Mouse (Mus musculus) intestine, postnatal 0 days (tissue): ENCODE results near the gene Prm2. TPM values are rescaled to one million over a fixed set of nuclear protein-coding genes. Genes with fewer than 3 reads are reported as not detected.

ENCODE experiments used
- ATAC-seq: fragments of 200-750 bp; cut with Nextera tagmentation; 2 replicates; pipeline ENCODE4 v1.8.0; 2017; ENCODE audit warnings: mild to moderate bottlenecking, moderate TSS enrichment, moderate library complexity
- H3K27ac ChIP-seq: fragments of 300-500 bp; sonication (generic); 2 replicates; pipeline ENCODE4 v1.5.1; 2014; ENCODE audit warnings: mild to moderate bottlenecking, low read depth, low read length, moderate library complexity
- H3K27me3 ChIP-seq: fragments of 300-500 bp; sonication (generic); replicated peaks from 2 replicates; pipeline ENCODE4 v1.6.1; 2014; ENCODE audit warnings: low read length, mixed read lengths; ENCODE audit not compliant: control insufficient read depth, insufficient read depth
- H3K36me3 ChIP-seq: fragments of 300-500 bp; sonication (generic); 2 replicates; pipeline ENCODE4 v1.6.1; 2014; ENCODE audit warnings: mild to moderate bottlenecking, moderate library complexity; ENCODE audit not compliant: control insufficient read depth, insufficient read depth
- H3K4me1 ChIP-seq: fragments of 300-500 bp; sonication (generic); replicated peaks from 2 replicates; pipeline ENCODE4 v1.6.1; 2014; ENCODE audit warnings: antibody characterized with exemption, low read length, mixed read lengths; ENCODE audit not compliant: control insufficient read depth, insufficient read depth
- H3K4me2 ChIP-seq: fragments of 300-500 bp; sonication (generic); replicated peaks from 2 replicates; pipeline ENCODE4 v1.6.1; 2014; ENCODE audit warnings: low read depth, mild to moderate bottlenecking, moderate library complexity
- H3K4me3 ChIP-seq: fragments of 300-500 bp; sonication (generic); 2 replicates; pipeline ENCODE4 v1.5.1; 2014; ENCODE audit warnings: low read depth, low read length
- H3K9ac ChIP-seq: fragments of 300-500 bp; sonication (generic); 2 replicates; pipeline ENCODE4 v1.6.1; 2014; ENCODE audit warnings: mild to moderate bottlenecking, low read depth, low read length
- H3K9me3 ChIP-seq: fragments of 300-500 bp; sonication (generic); 2 replicates; pipeline ENCODE4 v1.6.1; 2016; ENCODE audit warnings: mixed run types; ENCODE audit not compliant: control insufficient read depth
- CTCF ChIP-seq: sonication (generic); IDR thresholded peaks from 2 replicates; pipeline ENCODE4 v1.5.1; 2016; ENCODE audit warnings: low read depth, mild to moderate bottlenecking, control low read depth, antibody characterized with exemption, moderate library complexity
- WGBS: fragments of 180-500 bp; shearing (Covaris S2); extraction: QIAGEN DNeasy Blood & Tissue Kit; methylation state at CpG from one replicate; pipeline ENCODE4 v1.1.7; 2014; 5-methylcytosine and 5-hydroxymethylcytosine counted together
- polyA plus RNA-seq: library from polyadenylated mRNA; unstranded; fragments of >200 nt; fragmentation: Nextera tagmentation; extraction: Ambion mirVana; gene quantifications from 2 replicates; pipeline ENCODE4 v1.2.1, GENCODE M21; 2015

Gene Prm2
- polyA plus RNA-seq, 1 experiment from 2014 or later = not detected

- H3K36me3 ChIP-seq = no peaks in the 10 kb centered on the region
- ATAC-seq = no peak
- no peak overlapping the region for H3K4me2 ChIP-seq
- H3K4me1 ChIP-seq = 0 out of 2 replicates have a peak, but pooled peaks cover 4% of the 10 kb centered on the region
- H3K4me3 ChIP-seq = no peak overlapping the region
- no peaks in the 10 kb centered on the region for H3K27me3 ChIP-seq
- no peak for TF ChIP-seq CTCF
- H3K9me3 ChIP-seq = no peaks in the 10 kb centered on the region
- no peak overlapping the region for H3K27ac ChIP-seq
- 85% methylated on average over 7 of the region's 7 CpGs for WGBS
- H3K9ac ChIP-seq = no peak overlapping the region
Observed at GRCm38 (mm10) chr16:10827766-10828460, 32.0 kb upstream of the Prm2 start.

- Histone ChIP-seq H3K9ac (no peak overlapping the region), H3K4me3 (no peak overlapping the region), H3K9me3 (no peaks in the 10 kb centered on the region), H3K4me2 (no peak overlapping the region), H3K27ac (no peak overlapping the region), H3K27me3 (no peaks in the 10 kb centered on the region), H3K36me3 (no peaks in the 10 kb centered on the region), H3K4me1 (0 out of 2 replicates have a peak, but pooled peaks cover 4% of the 10 kb centered on the region)
- no peak for TF ChIP-seq CTCF
- 87% methylated on average over 9 of the region's 9 CpGs for WGBS
- ATAC-seq = no peak
Observed at GRCm38 (mm10) chr16:10827269-10827668, 31.3 kb upstream of the Prm2 start.

GRCm38 (mm10) chr16:10825840-10826239, 29.9 kb upstream of the Prm2 start:
- 85% methylated on average over 4 of the region's 4 CpGs for WGBS

GRCm38 (mm10) chr16:10824536-10824935, 28.6 kb upstream of the Prm2 start:
- Histone ChIP-seq H3K4me3 (no peak overlapping the region), H3K9ac (no peak overlapping the region), H3K4me2 (no peak overlapping the region), H3K36me3 (no peaks in the 10 kb centered on the region), H3K9me3 (no peaks in the 10 kb centered on the region), H3K4me1 (0 out of 2 replicates have a peak, but pooled peaks cover 4% of the 10 kb centered on the region), H3K27me3 (no peaks in the 10 kb centered on the region), H3K27ac (no peak overlapping the region)
- no peak for TF ChIP-seq CTCF
- WGBS = 88% methylated on average over 1 of the region's 1 CpGs
- ATAC-seq = no peak

More at GRCm38 (mm10) chr16:10825840-10826239, 29.9 kb upstream of the Prm2 start:
- no peaks in the 10 kb centered on the region for H3K27me3 ChIP-seq
- H3K4me3 ChIP-seq = no peak overlapping the region
- H3K4me1 ChIP-seq = 0 out of 2 replicates have a peak, but pooled peaks cover 4% of the 10 kb centered on the region
- TF ChIP-seq CTCF = no peak
- ATAC-seq = no peak
- no peaks in the 10 kb centered on the region for H3K9me3 ChIP-seq
- H3K27ac ChIP-seq = no peak overlapping the region
- no peak overlapping the region for H3K9ac ChIP-seq
- no peaks in the 10 kb centered on the region for H3K36me3 ChIP-seq
- H3K4me2 ChIP-seq = no peak overlapping the region

- TF ChIP-seq CTCF = no peak
- no peaks in the 10 kb centered on the region for H3K27me3 ChIP-seq
- H3K4me1 ChIP-seq = no peaks in the 10 kb centered on the region
- no peak overlapping the region for H3K9ac ChIP-seq
- H3K9me3 ChIP-seq = no peaks in the 10 kb centered on the region
- ATAC-seq = no peak
- H3K36me3 ChIP-seq = no peaks in the 10 kb centered on the region
- no peak overlapping the region for H3K4me3 ChIP-seq
- H3K27ac ChIP-seq = no peak overlapping the region
- WGBS = 40% methylated on average over 4 of the region's 4 CpGs
- H3K4me2 ChIP-seq = no peak overlapping the region
Observed at GRCm38 (mm10) chr16:10821387-10821786, 25.5 kb upstream of the Prm2 start.

- Histone ChIP-seq H3K4me1 (no peaks in the 10 kb centered on the region), H3K27ac (no peak overlapping the region), H3K27me3 (no peaks in the 10 kb centered on the region), H3K4me3 (no peak overlapping the region), H3K9me3 (no peaks in the 10 kb centered on the region), H3K36me3 (no peaks in the 10 kb centered on the region), H3K4me2 (no peak overlapping the region), H3K9ac (no peak overlapping the region)
- no peak for TF ChIP-seq CTCF
- 86% methylated on average over 3 of the region's 3 CpGs for WGBS
- ATAC-seq = no peak
Observed at GRCm38 (mm10) chr16:10819966-10820365, 24.0 kb upstream of the Prm2 start.
